8 mouse cellular contexts compared by ENCODE assay signal in the genomic region with DNA sequence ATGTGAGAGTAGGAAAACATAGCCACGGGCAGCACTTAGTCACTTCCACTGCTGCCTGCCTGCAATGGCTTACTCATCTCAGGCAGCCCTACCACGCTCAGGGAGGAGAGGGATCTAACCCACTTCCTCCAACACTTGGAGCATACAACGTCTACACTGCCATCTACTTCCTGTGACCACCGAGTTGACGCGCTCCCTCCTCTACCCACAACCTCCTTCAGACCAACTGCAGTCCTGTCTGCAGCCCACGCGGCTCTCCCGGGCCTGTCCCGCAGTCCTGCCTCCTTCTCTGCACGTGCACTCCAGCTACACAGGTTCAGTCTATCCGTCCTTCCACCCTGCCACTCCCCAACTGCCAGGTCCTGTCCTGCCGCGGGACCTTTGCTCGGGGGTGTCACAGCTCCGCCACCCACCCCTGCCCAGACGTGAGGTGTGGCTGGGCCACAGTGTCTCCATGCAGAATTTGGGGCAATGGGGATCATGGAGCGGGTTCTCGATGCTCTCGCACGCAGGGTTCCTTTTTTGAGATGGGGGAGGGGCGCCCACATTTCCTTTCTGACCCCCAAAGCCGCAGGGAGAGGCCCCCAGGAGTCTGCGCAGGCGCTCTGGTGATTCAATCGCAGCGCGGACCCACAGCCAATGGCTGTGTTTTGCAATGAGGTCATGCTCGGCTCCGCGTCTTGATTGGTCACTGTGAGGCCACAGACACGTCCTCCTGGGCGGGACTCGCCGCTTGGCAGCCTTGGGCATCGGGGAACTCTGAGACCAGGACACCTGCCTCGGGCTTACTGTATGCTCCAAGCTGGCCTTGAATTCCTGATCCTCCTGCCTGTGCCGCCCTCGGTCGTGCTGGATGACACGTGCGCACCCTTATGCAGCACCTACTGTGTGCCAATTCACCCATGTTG. TPM values are rescaled to one million over a fixed set of nuclear protein-coding genes. Genes with fewer than 3 reads are reported as not detected.
DNase-seq lines count a peak whose midpoint lies in the region; ATAC-seq lines count a peak whose summit lies in the region.

No protein-coding gene starts in this region.

- peak; percentile 94 for ATAC-seq in hindbrain, embryonic 15.5 days (ENCODE audit: low FRiP score, low read depth)

- H3K27ac ChIP-seq in hindbrain, embryonic 15.5 days (replicated peaks) = peak overlapping the region; percentile 98

- H3K4me3 ChIP-seq in hindbrain, embryonic 15.5 days = peak overlapping the region; percentile 58

- peaks cover 24% of the 10 kb centered on the region for H3K27me3 ChIP-seq in hindbrain, embryonic 15.5 days

- peak overlapping the region; percentile 98 for H3K4me2 ChIP-seq in hindbrain, embryonic 15.5 days

- no peaks in the 10 kb centered on the region for H3K36me3 ChIP-seq in hindbrain, embryonic 15.5 days

- H3K9me3 ChIP-seq in hindbrain, embryonic 15.5 days = no peaks in the 10 kb centered on the region

- under 1% methylated on average over 41 of the region's 42 CpGs for WGBS in hindbrain, embryonic 15.5 days

- peaks cover 48% of the 10 kb centered on the region for H3K4me1 ChIP-seq in hindbrain, embryonic 15.5 days (replicated peaks)

- DNase-seq in T-cell, adult 2 months (ENCODE audit: low spot score) = peak; percentile 91
- DNase-seq in cerebellum, postnatal 36 days = peak; percentile 95 to 97
- peak; percentile 93 to 98 for DNase-seq in frontal cortex, postnatal 36 days (ENCODE audit: low spot score in 2 of 2)
- DNase-seq in left cerebral cortex, adult 11 months (ENCODE audit: low spot score) = peak; percentile 97
- peak; percentile 94 to 95 for DNase-seq in lung, postnatal 4 days
- DNase-seq in retina, postnatal 7 days (ENCODE audit: low read depth, low spot score) = peak; percentile 92
- peak; percentile 83 for DNase-seq in urinary bladder, adult 2 months (ENCODE audit: low spot score)

- peak overlapping the region; percentile 82 for H3K9ac ChIP-seq in hindbrain, embryonic 15.5 days

RNA-seq across cellular contexts. Expression of a gene that starts 4.8 kb away (rescaled TPM):
- 0.17 TPM in 1 of 2 replicates, not detected in the other for polyA plus RNA-seq in hindbrain, embryonic 15.5 days (2015; fragmentation: Nextera tagmentation; extraction: Ambion mirVana)
- polyA plus RNA-seq in urinary bladder, adult 2 months (2012; rRNA removed) = not detected in 2 replicates

RNA-seq across cellular contexts. Expression of a gene that starts 31.1 kb away (rescaled TPM):
- polyA plus RNA-seq in hindbrain, embryonic 15.5 days (2015; fragmentation: Nextera tagmentation; extraction: Ambion mirVana) = 277 and 302 TPM in 2 replicates
- 313 and 341 TPM in 2 replicates for polyA plus RNA-seq in urinary bladder, adult 2 months (2012; rRNA removed)

RNA-seq across cellular contexts. Expression of a gene that starts 46.8 kb away (rescaled TPM):
- 0.46 and 1.3 TPM in 2 replicates for polyA plus RNA-seq in hindbrain, embryonic 15.5 days (2015; fragmentation: Nextera tagmentation; extraction: Ambion mirVana)
- 15.6 and 22.1 TPM in 2 replicates for polyA plus RNA-seq in urinary bladder, adult 2 months (2012; rRNA removed)

Comparison
In these comparisons a context has a peak if more than half of its experiments do, and no peak if none do; other contexts are left out.
1. Peak in every context shown above with its lines: DNase-seq, ATAC-seq, H3K4me3 ChIP-seq and H3K27ac ChIP-seq.